Mouse (Mus musculus) left cerebral cortex, adult 8-10 months (tissue): ENCODE data around the gene Cldn34c1. TPM values are rescaled to one million over a fixed set of nuclear protein-coding genes. Genes with fewer than 3 reads are reported as not detected.
"Not testable (repeated sequence)": the region's sequence is repeated elsewhere in the genome, so short reads cannot be mapped to it uniquely, and the experiment has no call there.

Source experiments
- DNase-seq, 2 experiments: peaks; one replicate each; pipeline ENCODE4 v3.0.0; 2022; ENCODE audit warnings: low spot score in 2 of 2
- total RNA-seq, 4 experiments: library from RNA; stranded (reverse); gene quantifications; 2 replicates each; pipeline ENCODE4 v1.2.4; 2022

Gene Cldn34c1
- total RNA-seq = 10 to 100 TPM in 1 of 4 experiments, 1 to 10 TPM in 3; 4.6 to 12.5 (median 6.5) TPM

DNA sequence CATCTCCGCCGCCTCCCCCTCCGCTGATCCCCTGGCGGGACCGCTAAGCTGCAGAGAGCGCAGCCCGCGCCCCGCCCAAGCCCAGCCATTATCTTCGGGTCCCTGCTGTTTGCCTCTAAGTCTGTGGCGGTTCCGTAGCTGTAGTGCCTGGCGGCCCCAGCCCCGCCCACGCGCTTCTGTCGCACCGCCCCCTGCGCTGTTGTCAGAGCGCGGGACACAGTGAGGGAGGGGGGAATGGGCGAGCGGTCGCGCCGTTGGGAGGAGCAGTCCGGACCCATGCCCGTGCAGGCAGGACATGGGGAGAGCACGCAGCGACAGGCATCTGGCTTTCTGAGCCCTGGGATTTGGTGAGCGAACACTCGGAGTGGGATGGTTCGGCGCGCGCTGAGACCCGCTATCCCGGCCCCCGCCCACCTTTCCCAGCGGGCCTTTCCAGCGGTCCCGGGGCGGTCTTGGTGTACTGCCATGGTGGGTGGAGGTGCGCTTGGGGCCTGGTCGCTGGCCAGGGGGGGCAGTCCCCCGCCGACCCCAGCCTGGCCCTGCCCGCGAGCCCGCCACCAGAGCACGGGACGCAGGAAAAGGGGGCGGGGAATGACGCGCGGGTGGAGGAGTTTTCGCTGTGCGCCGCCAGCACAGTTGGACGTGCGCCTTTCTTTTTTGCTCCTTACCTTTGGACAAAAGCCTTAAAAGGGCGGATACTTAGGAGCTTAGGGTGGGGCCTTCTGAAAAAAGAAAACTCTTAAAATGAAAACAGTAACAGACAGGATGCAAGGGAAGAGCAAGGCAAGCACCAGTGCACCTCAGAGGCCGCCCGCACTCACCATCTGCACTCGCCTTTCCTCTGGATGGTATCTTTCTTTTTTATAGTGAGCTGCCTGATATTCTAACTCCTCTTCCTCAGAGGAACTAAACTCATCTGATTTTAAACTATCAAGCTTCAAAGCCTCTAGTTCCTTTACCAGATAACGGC is at the start of gene Cldn34c1:
TSS of gene Cldn34c1 (plus strand) at position 205 of the 970 bp plus-strand sequence.
- DNase-seq = peak; percentile 57 to 73

DNA sequence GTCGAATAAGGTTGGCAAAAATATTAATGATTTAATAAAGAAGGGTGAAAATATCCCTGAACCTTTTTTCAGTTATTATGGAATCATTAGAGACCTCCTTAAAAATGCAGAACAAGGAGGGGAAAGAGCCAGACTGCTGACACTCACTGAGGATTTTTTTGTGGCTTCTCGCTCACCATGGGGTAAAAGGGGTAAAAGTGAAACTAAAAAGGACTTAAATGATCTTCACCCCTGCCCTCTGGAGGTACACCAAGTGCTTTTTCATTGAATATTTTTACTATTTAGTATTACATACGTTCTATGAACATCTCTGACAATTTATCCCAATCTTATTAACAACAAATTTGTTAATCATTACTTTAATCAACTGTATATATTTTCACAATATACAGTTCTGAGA is 15.9 kb upstream of the Cldn34c1 start:
- no peak for DNase-seq

DNA sequence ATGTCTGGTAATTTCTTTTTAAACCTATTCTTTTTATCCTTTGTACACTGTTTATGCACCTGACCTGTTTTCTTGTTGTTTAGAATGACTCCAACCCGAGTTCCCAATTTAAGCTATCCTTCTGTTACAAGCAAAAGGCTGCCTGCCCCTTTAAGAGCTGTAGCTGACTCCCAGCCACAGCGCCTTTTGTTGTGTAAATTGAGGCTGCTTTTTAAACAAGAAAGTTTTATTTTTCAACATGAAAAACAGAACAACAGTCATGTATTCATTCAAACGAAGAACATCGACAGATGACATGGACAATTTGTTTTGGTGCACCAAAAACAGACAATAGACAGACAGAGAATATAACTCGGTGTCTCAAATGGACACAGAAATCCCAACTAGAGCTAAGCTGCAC is 489 bp upstream of the Cldn34c1 start:
- not testable (repeated sequence) for DNase-seq

DNA sequence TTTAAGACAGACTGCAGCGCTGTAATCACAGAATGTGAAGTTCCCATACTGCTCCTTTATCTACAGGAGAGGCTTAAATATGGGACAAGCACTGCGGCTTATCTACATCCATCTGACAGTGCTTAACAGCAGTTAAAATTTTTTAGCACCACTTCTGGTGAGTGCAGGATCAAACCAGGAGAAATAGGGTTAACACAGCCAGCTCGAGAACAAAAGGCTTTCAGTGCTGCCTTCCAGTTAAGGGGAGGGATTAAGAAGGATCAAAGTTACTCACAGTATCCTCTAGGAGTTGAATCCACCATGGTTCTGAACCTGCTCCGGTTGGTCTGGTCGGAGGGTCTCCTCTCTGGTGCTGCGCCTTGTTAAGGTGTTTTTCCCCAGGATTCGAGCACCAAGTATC is 1.4 kb downstream of the Cldn34c1 start:
- DNase-seq = not testable (repeated sequence)

DNA sequence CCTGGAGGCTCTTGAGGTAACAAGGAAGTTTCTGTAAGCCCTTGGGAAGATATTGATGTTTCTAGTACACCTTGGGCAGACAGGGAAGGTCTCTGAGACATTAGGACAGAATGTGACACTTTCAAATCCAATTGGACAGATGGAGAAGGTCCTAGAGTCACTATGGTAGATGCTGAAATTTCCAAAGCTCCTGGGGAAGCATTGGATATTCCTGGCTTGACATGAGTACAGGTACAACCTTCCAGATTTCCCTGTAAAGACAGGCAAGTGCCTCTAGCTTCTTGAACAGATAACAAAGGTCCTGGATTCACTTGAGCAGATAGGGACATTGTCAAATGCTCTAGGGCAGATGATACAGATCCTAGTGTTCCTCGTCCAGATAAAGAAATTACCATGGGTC is 119.1 kb downstream of the Cldn34c1 start, which contains the start of gene Srsx:
TSS of gene Srsx (minus strand) at position 101 of the 400 bp plus-strand sequence.
- DNase-seq = not testable (repeated sequence)

Other genes starting within 250 kb of the Cldn34c1 start
- gene Gm17521, start 73.8 kb upstream of the Cldn34c1 start, total RNA-seq = not detected
- not detected for gene Srsx, start 119.0 kb downstream of the Cldn34c1 start, total RNA-seq
- not detected for gene Gm17577, start 143.4 kb downstream of the Cldn34c1 start, total RNA-seq